ENCODE assay signal across 18 mouse cellular contexts in genomic region chr12:85736203-85736602, GRCm38 (mm10). TPM values are rescaled to one million over a fixed set of nuclear protein-coding genes. Genes with fewer than 3 reads are reported as not detected.
DNase-seq lines count a peak whose midpoint lies in the region; ATAC-seq and TF ChIP-seq lines count a peak whose summit lies in the region.
"Had no signal": no experiment of that assay in that cellular context is flagged by ENCODE, and none has a peak within 500 bp of the region (broad histone marks: within the 10 kb centered on the region; RNA-seq: fewer than 3 reads in every experiment).

No protein-coding gene starts in this region.

- no peak for TF ChIP-seq EP300 in heart, adult 2 months (IDR thresholded peaks at IDR 0.05; ENCODE audit: insufficient read depth, low read depth, low read length)
- no peak for TF ChIP-seq EP300 in lung, postnatal 0 days (IDR thresholded peaks at IDR 0.05)

- H3K27me3 ChIP-seq in heart, adult 2 months (ENCODE audit: control insufficient read depth, insufficient read depth, low read length) = no peaks in the 10 kb centered on the region
- H3K27me3 ChIP-seq in lung, postnatal 0 days (replicated peaks; ENCODE audit: insufficient read depth, low read length) = no peaks in the 10 kb centered on the region
- H3K27me3 ChIP-seq in forebrain, postnatal 0 days (ENCODE audit: insufficient read depth, low read length) = no peaks in the 10 kb centered on the region

- no peak overlapping the region for H3K27ac ChIP-seq in heart, adult 2 months
- no peak overlapping the region for H3K27ac ChIP-seq in lung, postnatal 0 days (ENCODE audit: low read length)
- H3K27ac ChIP-seq in forebrain, postnatal 0 days (ENCODE audit: low read depth, low read length) = no peak overlapping the region

- peak; percentile 17 for DNase-seq in adrenal gland, adult 2 months
- no peak for DNase-seq in adrenal gland, adult 18-20 months (ENCODE audit: low spot score in 2 of 2)
- DNase-seq in heart, adult 11 months = peak; percentile 90
- DNase-seq in heart, adult 2 months = no peak
- peak; percentile 17 for DNase-seq in left cerebral cortex, postnatal 4 days
- DNase-seq in left cerebral cortex, adult 11 months (ENCODE audit: low spot score) = no peak
- peak; percentile 56 for DNase-seq in lung, postnatal 0 days (ENCODE audit: low spot score)
- DNase-seq in forebrain, postnatal 0 days = no peak
- DNase-seq: cerebellum, adult 9-11 months; gastrocnemius, postnatal 25 days; liver; thymus, postnatal 36 days had no signal

- no peak overlapping the region for H3K9ac ChIP-seq in heart, adult 2 months (ENCODE audit: low read depth, low read length)
- no peak overlapping the region for H3K9ac ChIP-seq in lung, postnatal 0 days (replicated peaks; ENCODE audit: low read depth)
- no peak overlapping the region for H3K9ac ChIP-seq in forebrain, postnatal 0 days

- H3K36me3 ChIP-seq in heart, adult 2 months (ENCODE audit: control insufficient read depth, insufficient read depth, low read length) = no peaks in the 10 kb centered on the region
- no peaks in the 10 kb centered on the region for H3K36me3 ChIP-seq in lung, postnatal 0 days (ENCODE audit: insufficient read depth, low read length)
- no peaks in the 10 kb centered on the region for H3K36me3 ChIP-seq in forebrain, postnatal 0 days (ENCODE audit: insufficient read depth)

- H3K4me1 ChIP-seq in heart, adult 2 months (ENCODE audit: control insufficient read depth, insufficient read depth, low read length) = no peaks in the 10 kb centered on the region
- H3K4me1 ChIP-seq in lung, postnatal 0 days (ENCODE audit: insufficient read depth, low read depth, low read length) = no peaks in the 10 kb centered on the region
- H3K4me1 ChIP-seq in forebrain, postnatal 0 days (ENCODE audit: insufficient read depth) = no peaks in the 10 kb centered on the region

- H3K4me3 ChIP-seq in heart, adult 2 months = no peak overlapping the region
- H3K4me3 ChIP-seq in lung, postnatal 0 days (ENCODE audit: low read depth, low read length) = no peak overlapping the region
- no peak overlapping the region for H3K4me3 ChIP-seq in forebrain, postnatal 0 days (ENCODE audit: low read depth, low read length)
- H3K4me3 ChIP-seq: erythroblast, embryonic 14.5 days; myocyte had no signal

- H3K4me2 ChIP-seq in lung, postnatal 0 days (replicated peaks; ENCODE audit: low read depth, low read length) = no peak overlapping the region
- no peak overlapping the region for H3K4me2 ChIP-seq in forebrain, postnatal 0 days (ENCODE audit: low read depth)
- H3K4me2 ChIP-seq: midbrain, embryonic 11.5 days had no signal

- H3K79me2 ChIP-seq in heart, adult 2 months (replicated peaks; ENCODE audit: control insufficient read depth, insufficient read depth, low read length) = no peaks in the 10 kb centered on the region

- TF ChIP-seq POLR2A in heart, adult 2 months (IDR thresholded peaks at IDR 0.05; ENCODE audit: insufficient read depth, low read depth, low read length) = no peak

- peak; percentile 38; the same call in 1 of the 2 replicates for ATAC-seq in lung, postnatal 0 days
- no peak for ATAC-seq in forebrain, postnatal 0 days
- ATAC-seq: activated CD4-positive, CD25-positive, alpha-beta regulatory T cell, adult 4 months; inflammation-experienced regulatory T-cells, adult 6 months had no signal

- intact Hi-C loops in heart, adult 2 months (cut with DNase I) = no loop called here
- intact Hi-C loops in left cerebral cortex, postnatal 4 days (cut with DNase I) = no loop called here

- TF ChIP-seq CTCF in heart, adult 2 months (IDR thresholded peaks at IDR 0.05) = no peak
- TF ChIP-seq CTCF in lung, postnatal 0 days (IDR thresholded peaks at IDR 0.05) = no peak
- TF ChIP-seq CTCF in forebrain, postnatal 0 days (IDR thresholded peaks at IDR 0.05; ENCODE audit: low read depth) = no peak

- no peaks in the 10 kb centered on the region for H3K9me3 ChIP-seq in lung, postnatal 0 days (ENCODE audit: low read length)
- no peaks in the 10 kb centered on the region for H3K9me3 ChIP-seq in forebrain, postnatal 0 days (ENCODE audit: low read length)

- WGBS in heart, adult 2 months = 40% methylated on average over 2 of the region's 2 CpGs
- WGBS in lung, postnatal 0 days = 44% methylated on average over 2 of the region's 2 CpGs
- WGBS in forebrain, postnatal 0 days = 89% methylated on average over 2 of the region's 2 CpGs

RNA-seq across cellular contexts. Expression of gene Flvcr2, which starts 10.1 kb away (rescaled TPM):
- total RNA-seq in adrenal gland, adult 2 months (2021) = 1 to 10 TPM; 3.7 to 5.2 TPM
- 2.3 and 2.4 TPM in 2 replicates for polyA plus RNA-seq in adrenal gland, adult 2 months (2012; rRNA removed)
- total RNA-seq in adrenal gland, adult 18-20 months (2021) = 1 to 10 TPM; 4.1 to 4.3 TPM
- total RNA-seq in heart, adult 2 months (2021) = 1 to 10 TPM; 2.0 to 2.1 TPM
- 3.4 and 6.5 TPM in 2 replicates for polyA plus RNA-seq in heart, adult 2 months (2012; rRNA removed)
- 1 to 10 TPM; 3.8 to 4.9 TPM for total RNA-seq in left cerebral cortex, postnatal 4 days (2021)
- 23.3 and 26.8 TPM in 2 replicates for polyA plus RNA-seq in lung, postnatal 0 days (2015; fragmentation: Nextera tagmentation; extraction: Ambion mirVana)
- total RNA-seq in forebrain, postnatal 0 days (2014; rRNA removed) = 5.5 and 6.9 TPM in 2 replicates
- 3.4 and 4.0 TPM in 2 replicates for polyA plus RNA-seq in forebrain, postnatal 0 days (2015; fragmentation: Nextera tagmentation; extraction: Ambion mirVana)
- total RNA-seq: neutrophil, adult 5-6 weeks had no signal
- polyA plus RNA-seq: erythroblast, embryonic 14.5 days had no signal

RNA-seq across cellular contexts. Expression of gene Batf, which starts 49.7 kb away (rescaled TPM):
- total RNA-seq in adrenal gland, adult 2 months (2021) = under 1 TPM; 0.41 to 0.81 TPM
- polyA plus RNA-seq in adrenal gland, adult 2 months (2012; rRNA removed) = 0.44 and 1.9 TPM in 2 replicates
- 1 to 10 TPM in 1 of 2 experiments, under 1 TPM in 1; 0.99 to 1.5 TPM for total RNA-seq in adrenal gland, adult 18-20 months (2021)
- total RNA-seq in heart, adult 2 months (2021) = 1 to 10 TPM; 1.0 to 1.6 TPM
- polyA plus RNA-seq in heart, adult 2 months (2012; rRNA removed) = 1.0 and 1.8 TPM in 2 replicates
- total RNA-seq in left cerebral cortex, postnatal 4 days (2021) = under 1 TPM in 1 of 2 experiments, not detected in 1; 0.50 TPM
- polyA plus RNA-seq in lung, postnatal 0 days (2015; fragmentation: Nextera tagmentation; extraction: Ambion mirVana) = 27.9 and 28.6 TPM in 2 replicates
- total RNA-seq in forebrain, postnatal 0 days (2014; rRNA removed) = 0.77 TPM in 1 of 2 replicates, not detected in the other
- polyA plus RNA-seq in forebrain, postnatal 0 days (2015; fragmentation: Nextera tagmentation; extraction: Ambion mirVana) = 0.65 and 1.3 TPM in 2 replicates
- polyA plus RNA-seq: myocyte had no signal

Comparison
In these comparisons a context has a peak if more than half of its experiments do, and no peak if none do; other contexts are left out.
1. DNase-seq: peak in adrenal gland, adult 2 months (single experiment), heart, adult 11 months (single experiment), left cerebral cortex, postnatal 4 days (single experiment) and lung, postnatal 0 days (single experiment); none in adrenal gland, adult 18-20 months (0 of 2), heart, adult 2 months (0 of 2), left cerebral cortex, adult 11 months (single experiment) and forebrain, postnatal 0 days (single experiment).